Mouse (Mus musculus): ENCODE data around the gene Pir. TPM values are rescaled to one million over a fixed set of nuclear protein-coding genes. Genes with fewer than 3 reads are reported as not detected.

Gene Pir
- total RNA-seq, 1 experiment from 2014 or later: not detected

DNA sequence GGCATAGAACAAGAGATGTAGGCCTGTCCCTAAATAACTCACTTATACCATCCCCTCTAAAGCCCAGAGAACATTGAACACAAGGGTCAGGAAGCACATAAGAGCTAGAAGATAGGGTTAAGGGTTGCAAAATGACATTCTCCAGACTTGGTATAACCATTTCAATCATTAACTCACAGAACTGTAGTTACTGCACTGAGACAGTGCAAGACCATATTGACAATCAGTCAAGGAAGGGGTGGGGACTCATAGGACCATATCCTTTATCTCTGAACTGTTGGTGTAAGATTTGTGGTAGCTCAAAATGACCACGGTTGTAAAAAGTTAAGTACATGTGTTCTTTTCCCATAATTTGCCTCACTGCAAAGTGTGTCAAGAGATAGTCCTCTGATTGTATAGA is 141.4 kb downstream of the Pir start:
- ATAC-seq (replicated peaks; ENCODE audit: insufficient number of reproducible peaks, low FRiP score, low TSS enrichment, poor library complexity, severe bottlenecking): no peak

DNA sequence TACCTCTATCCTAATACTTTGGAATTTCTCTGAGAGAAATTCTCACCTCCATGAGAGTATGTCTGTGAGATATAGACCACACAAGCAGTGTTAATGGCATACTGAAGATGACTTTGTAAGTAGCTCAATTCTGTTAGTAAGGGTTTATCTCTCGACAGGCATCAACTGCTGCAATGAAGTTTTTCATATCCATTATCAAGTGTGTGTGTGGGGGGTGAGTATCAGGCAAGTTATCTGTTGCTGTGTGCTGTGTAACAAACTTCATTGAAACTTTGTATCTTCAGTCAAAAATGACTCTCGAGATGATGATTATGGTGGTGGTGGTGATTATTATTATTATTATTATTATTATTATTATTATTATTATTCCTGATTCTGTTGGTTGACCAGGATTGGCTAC is 147.6 kb downstream of the Pir start:
- ATAC-seq (replicated peaks; ENCODE audit: insufficient number of reproducible peaks, low FRiP score, low TSS enrichment, poor library complexity, severe bottlenecking): no peak

DNA sequence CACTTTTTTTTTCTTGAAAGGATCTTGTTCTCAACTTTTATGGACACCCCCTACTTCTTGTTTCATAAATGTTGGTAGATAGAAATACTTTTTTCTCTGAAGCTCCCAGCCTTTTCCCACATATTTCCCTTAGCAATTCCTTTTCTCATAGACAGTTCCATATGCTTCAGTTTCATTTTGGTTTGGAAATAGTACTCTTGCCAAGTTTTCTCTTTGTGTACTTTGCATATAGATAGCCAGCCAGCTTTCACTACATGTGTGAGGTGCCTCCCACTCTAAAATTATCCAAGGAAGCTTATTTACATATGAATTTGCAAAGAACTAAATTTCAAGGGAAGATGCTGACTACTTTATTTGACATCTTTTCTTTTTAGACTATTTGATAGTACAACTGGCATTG is 148.8 kb downstream of the Pir start:
- no peak for ATAC-seq (replicated peaks; ENCODE audit: insufficient number of reproducible peaks, low FRiP score, low TSS enrichment, poor library complexity, severe bottlenecking)

DNA sequence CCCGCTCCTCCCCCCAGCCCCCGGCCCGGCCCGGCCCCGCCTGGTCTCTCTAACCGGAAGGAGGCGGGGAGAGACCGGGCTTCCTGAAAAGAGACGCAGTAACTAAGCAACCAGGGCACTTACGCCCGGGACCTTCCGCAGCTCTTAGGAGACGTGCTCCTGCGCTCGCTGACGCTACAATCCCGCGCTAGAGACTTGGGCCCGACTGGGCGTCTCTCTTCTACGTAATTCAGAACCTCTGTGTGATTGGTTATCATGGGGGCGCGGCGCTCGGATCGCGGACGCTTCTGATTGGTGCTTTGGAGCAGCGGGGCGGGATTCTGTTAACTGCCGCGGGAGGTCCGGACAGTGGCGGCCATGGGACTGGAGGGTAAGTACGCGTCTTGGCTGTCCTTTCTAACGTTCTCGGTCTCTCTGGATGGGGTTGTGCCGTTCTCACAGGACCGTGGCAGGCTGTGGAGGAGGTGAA is 150.3 kb downstream of the Pir start, which contains the start of gene Piga:
Gene Piga, plus strand, starts transcription at position 317 of the 469 bp plus-strand sequence.
- peak; percentile 100 for ATAC-seq (replicated peaks; ENCODE audit: insufficient number of reproducible peaks, low FRiP score, low TSS enrichment, poor library complexity, severe bottlenecking)

DNA sequence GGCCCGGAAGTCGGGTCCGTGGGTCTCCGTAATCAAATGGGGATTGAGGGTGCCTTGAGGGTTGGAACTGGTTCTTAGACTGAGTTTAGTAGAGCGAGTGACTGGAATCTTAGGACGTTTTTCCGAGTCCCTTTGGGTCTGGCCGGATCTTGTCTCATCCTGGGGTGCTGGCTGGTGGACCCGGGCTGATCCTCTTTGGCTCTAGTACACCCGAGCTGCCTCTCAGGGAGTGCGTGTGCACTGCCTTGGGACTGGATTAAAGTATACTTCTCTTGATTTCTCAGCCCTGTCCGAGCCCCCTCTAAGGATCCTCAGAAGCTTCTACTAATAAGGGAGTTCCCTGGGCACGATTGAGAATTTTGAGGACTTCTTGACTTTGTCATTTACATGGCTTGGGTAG is 150.8 kb downstream of the Pir start:
- 0 out of 2 replicates have a peak, but pooled peaks have one; percentile 3 for ATAC-seq (replicated peaks; ENCODE audit: insufficient number of reproducible peaks, low FRiP score, low TSS enrichment, poor library complexity, severe bottlenecking)

DNA sequence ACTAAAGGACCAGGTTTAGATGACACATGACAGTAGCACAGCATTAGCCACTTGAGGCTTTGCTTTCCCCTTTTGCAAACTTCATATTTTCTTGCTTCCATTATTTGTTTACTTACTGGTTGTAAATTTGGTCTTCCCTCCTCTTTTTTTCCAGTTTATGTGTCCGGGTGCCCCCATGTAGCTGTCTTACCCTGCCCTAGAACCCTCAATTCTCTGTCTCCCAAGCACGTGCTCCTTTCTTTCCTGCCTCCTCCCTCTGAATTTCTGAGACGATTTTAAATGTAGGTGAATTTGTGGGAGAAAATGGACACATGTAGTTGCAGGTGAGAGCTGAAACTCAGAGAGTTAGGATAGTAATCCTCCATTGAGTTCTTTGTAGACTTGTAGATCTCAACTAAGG is 151.3 kb downstream of the Pir start:
- ATAC-seq (replicated peaks; ENCODE audit: insufficient number of reproducible peaks, low FRiP score, low TSS enrichment, poor library complexity, severe bottlenecking): no peak

Other genes starting within 250 kb of the Pir start
- 11.9 to 28.9 TPM (median 12.2 TPM) in 3 replicates for gene Car5b, start 241.4 kb upstream of the Pir start, total RNA-seq (2017)
- gene Siah1b, start 192.9 kb upstream of the Pir start, total RNA-seq (2017): 2.7 to 9.2 TPM (median 6.3 TPM) in 3 replicates
- gene Cltrn, start 180.5 kb upstream of the Pir start, total RNA-seq (2017): not detected in 3 replicates
- gene Ace2, start 130.0 kb upstream of the Pir start, total RNA-seq (2017): not detected in 3 replicates
- 16.2 to 31.2 TPM (median 29.7 TPM) in 3 replicates for gene Bmx, start 11.2 kb upstream of the Pir start, total RNA-seq (2017)
- gene Vegfd, start 104.0 kb downstream of the Pir start, total RNA-seq (2017): 0.19 TPM in 1 of 3 replicates, not detected in the others
- 10.9 to 15.9 TPM (median 11.4 TPM) in 3 replicates for gene Piga, start 150.4 kb downstream of the Pir start, total RNA-seq (2017)
- 0.29 TPM in 1 of 3 replicates, not detected in the others for gene Asb11, start 167.6 kb downstream of the Pir start, total RNA-seq (2017)
- gene Asb9, start 237.0 kb downstream of the Pir start, total RNA-seq (2017): not detected in 3 replicates